Mouse (Mus musculus) layer of hippocampus, adult 18-20 months (tissue): ENCODE data around the gene Ap4e1. TPM values are rescaled to one million over a fixed set of nuclear protein-coding genes. Genes with fewer than 3 reads are reported as not detected.
"Not testable (repeated sequence)": the region's sequence is repeated elsewhere in the genome, so short reads cannot be mapped to it uniquely, and the experiment has no call there.

Experiments
- DNase-seq, 2 experiments: peaks; one replicate each; pipeline ENCODE4 v3.0.0; 2022; ENCODE audit warnings: low spot score in 2 of 2
- microRNA-seq, 2 experiments: library from miRNA; unstranded; fragments of <30 nt; microRNA quantifications; one replicate each; pipeline ENCODE4 v1.2.0; 2021
- total RNA-seq, 2 experiments: library from RNA; stranded (reverse); gene quantifications; 2 replicates each; pipeline ENCODE4 v1.2.3; 2021

The Ap4e1 gene
- total RNA-seq, 2 experiments from 2014 or later, result 11.0 to 11.5 TPM

- no peak for DNase-seq
Measured at GRCm38 (mm10) chr2:127074116-127074515, 65.6 kb downstream of the Ap4e1 start.

GRCm38 (mm10) chr2:127077611-127078010 lies 69.1 kb downstream of the Ap4e1 start:
- DNase-seq, result no peak

GRCm38 (mm10) chr2:127079066-127079465 lies 70.5 kb downstream of the Ap4e1 start:
- not testable (repeated sequence) for DNase-seq

- no peak for DNase-seq
Measured at GRCm38 (mm10) chr2:127079881-127080590, 71.5 kb downstream of the Ap4e1 start.

- no peak for DNase-seq
Measured at GRCm38 (mm10) chr2:127080591-127081218, 72.2 kb downstream of the Ap4e1 start.

- no peak for DNase-seq
Measured at GRCm38 (mm10) chr2:127086235-127086634, 77.7 kb downstream of the Ap4e1 start.

- DNase-seq, result not testable (repeated sequence)
Measured at GRCm38 (mm10) chr2:127090151-127090550, 81.6 kb downstream of the Ap4e1 start.

- DNase-seq, result no peak
Measured at GRCm38 (mm10) chr2:127092000-127092399, 83.5 kb downstream of the Ap4e1 start.

GRCm38 (mm10) chr2:127108986-127109385 lies 100.5 kb downstream of the Ap4e1 start:
- no peak for DNase-seq

Small RNA genes within 50 kb of the gene (microRNA-seq; reads per million reads assigned to microRNA genes)
- 0 reads per million in 2 experiments for gene Gm24081

Other genes with a start within 250 kb of the Ap4e1 start
- 1 to 10 TPM; 2.0 to 2.5 TPM for gene Usp50, start 225.2 kb upstream of the Ap4e1 start, total RNA-seq
- 10 to 100 TPM; 32.7 to 33.4 TPM for gene Trpm7, start 132.5 kb upstream of the Ap4e1 start, total RNA-seq
- gene Sppl2a, start 75.5 kb upstream of the Ap4e1 start, total RNA-seq, result 10 to 100 TPM; 24.9 to 27.3 TPM
- 10 to 100 TPM; 20.9 to 23.3 TPM for gene Blvra, start 61.9 kb downstream of the Ap4e1 start, total RNA-seq
- 1 to 10 TPM in 1 of 2 experiments, under 1 TPM in 1; 0.45 to 1.2 TPM for gene Ncaph, start 125.2 kb downstream of the Ap4e1 start, total RNA-seq
- 1 to 10 TPM; 2.5 to 3.0 TPM for gene Itpripl1, start 134.7 kb downstream of the Ap4e1 start, total RNA-seq
- 1 to 10 TPM in 1 of 2 experiments, under 1 TPM in 1; 0.37 to 1.3 TPM for gene 1810024B03Rik, start 199.6 kb downstream of the Ap4e1 start, total RNA-seq
- 10 to 100 TPM; 94.5 to 95.2 TPM for gene Snrnp200, start 199.7 kb downstream of the Ap4e1 start, total RNA-seq
- 10 to 100 TPM; 72.8 to 81.6 TPM for gene Ciao1, start 239.1 kb downstream of the Ap4e1 start, total RNA-seq
- 10 to 100 TPM; 73.5 to 75.8 TPM for gene Tmem127, start 239.2 kb downstream of the Ap4e1 start, total RNA-seq